9 mouse cellular contexts compared by ENCODE assay signal in genomic region chr7:16053105-16053504, GRCm38 (mm10). TPM values are rescaled to one million over a fixed set of nuclear protein-coding genes. Genes with fewer than 3 reads are reported as not detected.
DNase-seq lines count a peak whose midpoint lies in the region; ATAC-seq lines count a peak whose summit lies in the region.
"Had no signal": no experiment of that assay in that cellular context is flagged by ENCODE, and none has a peak within 500 bp of the region (broad histone marks: within the 10 kb centered on the region; RNA-seq: fewer than 3 reads in every experiment).

No protein-coding gene starts in this region.

- H3K36me3 ChIP-seq in heart, embryonic 11.5 days (ENCODE audit: control insufficient read depth, insufficient read depth, low read length), result no peaks in the 10 kb centered on the region
- no peaks in the 10 kb centered on the region for H3K36me3 ChIP-seq in hindbrain, embryonic 13.5 days

- H3K4me3 ChIP-seq in heart, embryonic 11.5 days (ENCODE audit: low read depth, low read length), result peak overlapping the region; percentile 60
- peak overlapping the region; percentile 46 for H3K4me3 ChIP-seq in hindbrain, embryonic 13.5 days

- H3K4me2 ChIP-seq in heart, embryonic 11.5 days, result peak overlapping the region; percentile 79
- H3K4me2 ChIP-seq in hindbrain, embryonic 13.5 days, result peak overlapping the region; percentile 64

- no peak for ATAC-seq in heart, embryonic 11.5 days (replicated peaks; ENCODE audit: insufficient number of reproducible peaks, low FRiP score, low TSS enrichment)
- no peak for ATAC-seq in hindbrain, embryonic 13.5 days (ENCODE audit: low FRiP score)
- peak; percentile 17 for ATAC-seq in megakaryocyte progenitor cell, adult 5-6 weeks (replicated peaks; ENCODE audit: poor library complexity)
- ATAC-seq in megakaryocyte-erythroid progenitor cell, adult 5-6 weeks (replicated peaks; ENCODE audit: low FRiP score, low TSS enrichment, poor library complexity, severe bottlenecking), result no peak

- peaks cover 9% of the 10 kb centered on the region; the same call in 1 of the 2 replicates for H3K4me1 ChIP-seq in heart, embryonic 11.5 days (ENCODE audit: control insufficient read depth, insufficient read depth, low read length)
- H3K4me1 ChIP-seq in hindbrain, embryonic 13.5 days (replicated peaks), result peaks cover 27% of the 10 kb centered on the region

- H3K9me3 ChIP-seq in heart, embryonic 11.5 days (replicated peaks; ENCODE audit: control insufficient read depth, low read length), result no peaks in the 10 kb centered on the region
- no peaks in the 10 kb centered on the region for H3K9me3 ChIP-seq in hindbrain, embryonic 13.5 days

- DNase-seq in heart, adult 11 months, result no peak
- peak; percentile 63 for DNase-seq in MEL-GATA-1-ER (ENCODE audit: extremely low read depth, low read depth)
- DNase-seq in yolk sac, embryonic 10.5 days (ENCODE audit: low spot score), result no peak
- DNase-seq in adrenal gland, adult 8-10 months, result no peak

- no peak overlapping the region for H3K9ac ChIP-seq in heart, embryonic 11.5 days (ENCODE audit: low read depth, low read length)
- no peak overlapping the region for H3K9ac ChIP-seq in hindbrain, embryonic 13.5 days

- H3K27me3 ChIP-seq in heart, embryonic 11.5 days (ENCODE audit: control insufficient read depth, insufficient read depth, low read length), result no peaks in the 10 kb centered on the region
- H3K27me3 ChIP-seq in hindbrain, embryonic 13.5 days, result peaks cover 5% of the 10 kb centered on the region; the same call in 1 of the 2 replicates

- 15% methylated on average over 6 of the region's 6 CpGs for WGBS in heart, embryonic 11.5 days (ENCODE audit: insufficient replicate concordance)
- WGBS in hindbrain, embryonic 13.5 days, result 15% methylated on average over 6 of the region's 6 CpGs

- peak overlapping the region; percentile 31; the same call in 1 of the 2 replicates for H3K27ac ChIP-seq in heart, embryonic 11.5 days (ENCODE audit: low read depth, low read length)
- H3K27ac ChIP-seq in hindbrain, embryonic 13.5 days, result peak overlapping the region; percentile 13

RNA-seq across cellular contexts. Expression of gene Bicra, which starts 5.4 kb away (rescaled TPM):
- 4.9 and 5.7 TPM in 2 replicates for polyA plus RNA-seq in heart, embryonic 11.5 days (2014; fragmentation: Nextera tagmentation; extraction: Ambion mirVana)
- 8.2 and 8.4 TPM in 2 replicates for polyA plus RNA-seq in hindbrain, embryonic 13.5 days (2015; fragmentation: Nextera tagmentation; extraction: Ambion mirVana)
- total RNA-seq in megakaryocyte progenitor cell, adult 5-6 weeks (2015), result 14.7 and 14.9 TPM in 2 replicates
- 1.1 and 3.4 TPM in 2 replicates for total RNA-seq in megakaryocyte progenitor cell, adult 5-6 weeks (2017)
- 12.6 and 21.3 TPM in 2 replicates for total RNA-seq in megakaryocyte-erythroid progenitor cell, adult 5-6 weeks (2014; fragmentation: Nextera tagmentation)
- 0.15 and 1.8 TPM in 2 replicates for total RNA-seq in megakaryocyte-erythroid progenitor cell, adult 5-6 weeks (2017)
- 10 to 100 TPM in 3 of 4 experiments, 1 to 10 TPM in 1; 7.2 to 16.9 (median 10.6) TPM for total RNA-seq in adrenal gland, adult 8-10 months (2022)

RNA-seq across cellular contexts. Expression of gene Zfp541, which starts 8.5 kb away (rescaled TPM):
- not detected in 2 replicates for polyA plus RNA-seq in heart, embryonic 11.5 days (2014; fragmentation: Nextera tagmentation; extraction: Ambion mirVana)
- 0.09 TPM in 2 replicates for polyA plus RNA-seq in hindbrain, embryonic 13.5 days (2015; fragmentation: Nextera tagmentation; extraction: Ambion mirVana)
- total RNA-seq in megakaryocyte progenitor cell, adult 5-6 weeks (2015), result 0.15 TPM in 1 of 2 replicates, not detected in the other
- 0.04 TPM in 1 of 2 replicates, not detected in the other for total RNA-seq in megakaryocyte progenitor cell, adult 5-6 weeks (2017)
- not detected in 2 replicates for total RNA-seq in megakaryocyte-erythroid progenitor cell, adult 5-6 weeks (2014; fragmentation: Nextera tagmentation)
- total RNA-seq in megakaryocyte-erythroid progenitor cell, adult 5-6 weeks (2017), result not detected in 2 replicates
- under 1 TPM in 3 of 4 experiments, not detected in 1; 0.10 to 0.28 (median 0.12) TPM for total RNA-seq in adrenal gland, adult 8-10 months (2022)
- polyA plus RNA-seq: large intestine, adult 2 months had no signal

RNA-seq across cellular contexts. Expression of gene Napa, which starts 45.2 kb away (rescaled TPM):
- 158 and 168 TPM in 2 replicates for polyA plus RNA-seq in heart, embryonic 11.5 days (2014; fragmentation: Nextera tagmentation; extraction: Ambion mirVana)
- polyA plus RNA-seq in hindbrain, embryonic 13.5 days (2015; fragmentation: Nextera tagmentation; extraction: Ambion mirVana), result 212 and 237 TPM in 2 replicates
- 69.2 and 72.0 TPM in 2 replicates for total RNA-seq in megakaryocyte progenitor cell, adult 5-6 weeks (2015)
- 46.2 and 57.8 TPM in 2 replicates for total RNA-seq in megakaryocyte progenitor cell, adult 5-6 weeks (2017)
- 92.2 and 111 TPM in 2 replicates for total RNA-seq in megakaryocyte-erythroid progenitor cell, adult 5-6 weeks (2014; fragmentation: Nextera tagmentation)
- total RNA-seq in megakaryocyte-erythroid progenitor cell, adult 5-6 weeks (2017), result 41.1 and 49.5 TPM in 2 replicates
- 100 to 1,000 TPM; 175 to 194 (median 175) TPM for total RNA-seq in adrenal gland, adult 8-10 months (2022)
